ENCODE assay signal across 9 mouse cellular contexts in genomic region chr17:67950523-67951213, GRCm38 (mm10). TPM values are rescaled to one million over a fixed set of nuclear protein-coding genes. Genes with fewer than 3 reads are reported as not detected.
DNase-seq lines count a peak whose midpoint lies in the region; ATAC-seq and TF ChIP-seq lines count a peak whose summit lies in the region.
"Had no signal": no experiment of that assay in that cellular context is flagged by ENCODE, and none has a peak within 500 bp of the region (broad histone marks: within the 10 kb centered on the region; RNA-seq: fewer than 3 reads in every experiment).

No protein-coding gene starts in this region.

- no peaks in the 10 kb centered on the region for H3K9me3 ChIP-seq in forebrain, embryonic 11.5 days (ENCODE audit: control insufficient read depth, low read length)
- H3K9me3 ChIP-seq in forebrain, embryonic 16.5 days (ENCODE audit: control insufficient read depth, low read length): no peaks in the 10 kb centered on the region
- no peaks in the 10 kb centered on the region for H3K9me3 ChIP-seq in midbrain, embryonic 10.5 days (replicated peaks)
- H3K9me3 ChIP-seq in midbrain, postnatal 0 days (ENCODE audit: low read length): no peaks in the 10 kb centered on the region
- no peaks in the 10 kb centered on the region for H3K9me3 ChIP-seq in intestine, embryonic 14.5 days (ENCODE audit: control insufficient read depth, low read length)
- no peaks in the 10 kb centered on the region for H3K9me3 ChIP-seq in stomach, embryonic 14.5 days (ENCODE audit: control insufficient read depth, low read depth, low read length)

- no peak overlapping the region for H3K9ac ChIP-seq in forebrain, embryonic 11.5 days (ENCODE audit: low read length)
- no peak overlapping the region for H3K9ac ChIP-seq in forebrain, embryonic 16.5 days (replicated peaks; ENCODE audit: low read depth, low read length)
- no peak overlapping the region for H3K9ac ChIP-seq in midbrain, postnatal 0 days (replicated peaks; ENCODE audit: low read length, poor library complexity, severe bottlenecking)
- H3K9ac ChIP-seq in intestine, embryonic 14.5 days (ENCODE audit: low read length): peak overlapping the region; percentile 48
- H3K9ac ChIP-seq in stomach, embryonic 14.5 days (replicated peaks; ENCODE audit: low read depth, low read length): peak overlapping the region; percentile 55

- DNase-seq in forebrain, embryonic 11.5 days (ENCODE audit: low spot score): no peak
- no peak for DNase-seq in midbrain, embryonic 10.5 days (ENCODE audit: low spot score)
- DNase-seq in midbrain, postnatal 0 days (ENCODE audit: low spot score): no peak
- no peak for DNase-seq in intestine, embryonic 14.5 days (ENCODE audit: low spot score)
- DNase-seq in c-Kit-positive CD71-positive TER-119-positive erythroid progenitor cells, embryonic 14.5 days (ENCODE audit: low spot score): no peak
- DNase-seq in urinary bladder, postnatal 10 days (ENCODE audit: low spot score): no peak
- DNase-seq: B cell, adult 2 months had no signal

- no peak for TF ChIP-seq CTCF in midbrain, postnatal 0 days (IDR thresholded peaks at IDR 0.05)

- peak overlapping the region; percentile 57 for H3K27ac ChIP-seq in forebrain, embryonic 11.5 days (ENCODE audit: low read depth, low read length)
- no peak overlapping the region for H3K27ac ChIP-seq in forebrain, embryonic 16.5 days (ENCODE audit: low read length)
- peak overlapping the region; percentile 59 for H3K27ac ChIP-seq in midbrain, embryonic 10.5 days (replicated peaks)
- H3K27ac ChIP-seq in midbrain, postnatal 0 days (ENCODE audit: low read depth, low read length): no peak overlapping the region
- peak overlapping the region; percentile 88 for H3K27ac ChIP-seq in intestine, embryonic 14.5 days (ENCODE audit: low read depth)
- H3K27ac ChIP-seq in stomach, embryonic 14.5 days (ENCODE audit: low read length): peak overlapping the region; percentile 92

- no peaks in the 10 kb centered on the region for H3K4me1 ChIP-seq in forebrain, embryonic 11.5 days (replicated peaks; ENCODE audit: control insufficient read depth, insufficient read depth, low read length)
- H3K4me1 ChIP-seq in forebrain, embryonic 16.5 days (replicated peaks; ENCODE audit: control insufficient read depth, insufficient read depth, low read length): no peaks in the 10 kb centered on the region
- H3K4me1 ChIP-seq in midbrain, embryonic 10.5 days: peaks cover 29% of the 10 kb centered on the region
- peaks cover 2% of the 10 kb centered on the region; the same call in 1 of the 2 replicates for H3K4me1 ChIP-seq in midbrain, postnatal 0 days (ENCODE audit: insufficient read depth, low read length)
- peaks cover 71% of the 10 kb centered on the region for H3K4me1 ChIP-seq in intestine, embryonic 14.5 days (replicated peaks; ENCODE audit: control insufficient read depth, insufficient read depth, low read length)
- peaks cover 66% of the 10 kb centered on the region for H3K4me1 ChIP-seq in stomach, embryonic 14.5 days (ENCODE audit: control insufficient read depth, insufficient read depth, low read length)

- H3K36me3 ChIP-seq in forebrain, embryonic 11.5 days (ENCODE audit: control insufficient read depth, insufficient read depth, low read length): no peaks in the 10 kb centered on the region
- no peaks in the 10 kb centered on the region for H3K36me3 ChIP-seq in forebrain, embryonic 16.5 days (ENCODE audit: control insufficient read depth, insufficient read depth)
- no peaks in the 10 kb centered on the region for H3K36me3 ChIP-seq in midbrain, embryonic 10.5 days
- H3K36me3 ChIP-seq in midbrain, postnatal 0 days (ENCODE audit: insufficient read depth, low read length): no peaks in the 10 kb centered on the region
- no peaks in the 10 kb centered on the region for H3K36me3 ChIP-seq in intestine, embryonic 14.5 days (ENCODE audit: control insufficient read depth, insufficient read depth, low read length)
- no peaks in the 10 kb centered on the region for H3K36me3 ChIP-seq in stomach, embryonic 14.5 days (ENCODE audit: control insufficient read depth, insufficient read depth, low read length)

- 67% methylated on average over 11 of the region's 11 CpGs for WGBS in forebrain, embryonic 11.5 days
- WGBS in forebrain, embryonic 16.5 days: 69% methylated on average over 11 of the region's 11 CpGs
- 63% methylated on average over 11 of the region's 11 CpGs for WGBS in midbrain, embryonic 10.5 days
- 67% methylated on average over 11 of the region's 11 CpGs for WGBS in midbrain, postnatal 0 days
- 25% methylated on average over 11 of the region's 11 CpGs for WGBS in intestine, embryonic 14.5 days
- WGBS in stomach, embryonic 14.5 days: 27% methylated on average over 11 of the region's 11 CpGs

- H3K4me3 ChIP-seq in forebrain, embryonic 11.5 days (ENCODE audit: low read depth, low read length): no peak overlapping the region; the same call in 1 of the 2 replicates
- H3K4me3 ChIP-seq in forebrain, embryonic 16.5 days (replicated peaks; ENCODE audit: low read length): no peak overlapping the region
- 0 out of 2 replicates have a peak overlapping the region, but pooled peaks have one; percentile 9 for H3K4me3 ChIP-seq in midbrain, embryonic 10.5 days
- H3K4me3 ChIP-seq in midbrain, postnatal 0 days (ENCODE audit: low read depth, low read length): no peak overlapping the region
- peak overlapping the region; percentile 29 for H3K4me3 ChIP-seq in intestine, embryonic 14.5 days (ENCODE audit: low read depth, low read length)
- H3K4me3 ChIP-seq in stomach, embryonic 14.5 days (ENCODE audit: low read depth, low read length): peak overlapping the region; percentile 36

- ATAC-seq in forebrain, embryonic 11.5 days (replicated peaks; ENCODE audit: low FRiP score): no peak
- ATAC-seq in forebrain, embryonic 16.5 days: no peak
- ATAC-seq in midbrain, postnatal 0 days (ENCODE audit: low FRiP score): no peak
- no peak for ATAC-seq in intestine, embryonic 14.5 days (replicated peaks; ENCODE audit: low FRiP score, low TSS enrichment, low read depth)
- peak; percentile 50; the same call in 1 of the 2 replicates for ATAC-seq in stomach, embryonic 14.5 days (ENCODE audit: insufficient number of reproducible peaks, insufficient read depth, low FRiP score, low read depth)

- no peaks in the 10 kb centered on the region for H3K27me3 ChIP-seq in forebrain, embryonic 11.5 days (ENCODE audit: control insufficient read depth, insufficient read depth, low read length)
- H3K27me3 ChIP-seq in forebrain, embryonic 16.5 days (replicated peaks; ENCODE audit: control insufficient read depth, insufficient read depth, low read length): no peaks in the 10 kb centered on the region
- 0 out of 2 replicates have a peak, but pooled peaks cover 6% of the 10 kb centered on the region for H3K27me3 ChIP-seq in midbrain, embryonic 10.5 days (ENCODE audit: low read depth, poor library complexity, severe bottlenecking)
- H3K27me3 ChIP-seq in midbrain, postnatal 0 days (ENCODE audit: insufficient read depth, low read length): no peaks in the 10 kb centered on the region
- H3K27me3 ChIP-seq in intestine, embryonic 14.5 days (replicated peaks; ENCODE audit: control insufficient read depth, insufficient read depth, low read length): no peaks in the 10 kb centered on the region
- no peaks in the 10 kb centered on the region for H3K27me3 ChIP-seq in stomach, embryonic 14.5 days (ENCODE audit: control insufficient read depth, insufficient read depth, low read length)

- H3K4me2 ChIP-seq in forebrain, embryonic 11.5 days (ENCODE audit: low read depth, low read length, severe bottlenecking): no peak overlapping the region
- H3K4me2 ChIP-seq in forebrain, embryonic 16.5 days (ENCODE audit: low read length): no peak overlapping the region
- H3K4me2 ChIP-seq in midbrain, postnatal 0 days (ENCODE audit: low read depth, low read length, poor library complexity, severe bottlenecking): no peak overlapping the region
- H3K4me2 ChIP-seq in intestine, embryonic 14.5 days (ENCODE audit: low read length): peak overlapping the region; percentile 52
- peak overlapping the region; percentile 58 for H3K4me2 ChIP-seq in stomach, embryonic 14.5 days (replicated peaks; ENCODE audit: low read depth, low read length)

RNA-seq across cellular contexts. Expression of gene Arhgap28, which starts 53.3 kb away (rescaled TPM):
- 20.8 and 21.9 TPM in 2 replicates for polyA plus RNA-seq in forebrain, embryonic 11.5 days (2014; fragmentation: Nextera tagmentation; extraction: Ambion mirVana)
- 6.7 and 8.5 TPM in 2 replicates for polyA plus RNA-seq in forebrain, embryonic 16.5 days (2015; fragmentation: Nextera tagmentation; extraction: Ambion mirVana)
- 24.9 and 26.3 TPM in 2 replicates for polyA plus RNA-seq in midbrain, embryonic 10.5 days (2016; fragmentation: Nextera tagmentation; extraction: Ambion mirVana)
- total RNA-seq in midbrain, postnatal 0 days (2014; rRNA removed): 5.1 and 6.6 TPM in 2 replicates
- 2.8 and 2.9 TPM in 2 replicates for polyA plus RNA-seq in midbrain, postnatal 0 days (2015; fragmentation: Nextera tagmentation; extraction: Ambion mirVana)
- polyA plus RNA-seq in intestine, embryonic 14.5 days (2014; fragmentation: Nextera tagmentation; extraction: Ambion mirVana): 29.9 and 36.3 TPM in 2 replicates
- 43.3 and 45.3 TPM in 2 replicates for polyA plus RNA-seq in stomach, embryonic 14.5 days (2014; fragmentation: Nextera tagmentation; extraction: Ambion mirVana)

Comparison
In these comparisons a context has a peak if more than half of its experiments do, and no peak if none do; other contexts are left out.
1. H3K27ac ChIP-seq: peak in forebrain, embryonic 11.5 days (single experiment), midbrain, embryonic 10.5 days (single experiment), intestine, embryonic 14.5 days (single experiment) and stomach, embryonic 14.5 days (single experiment); none in forebrain, embryonic 16.5 days (single experiment) and midbrain, postnatal 0 days (single experiment).
2. H3K4me3 ChIP-seq: peak in midbrain, embryonic 10.5 days (single experiment), intestine, embryonic 14.5 days (single experiment) and stomach, embryonic 14.5 days (single experiment); none in forebrain, embryonic 11.5 days (single experiment), forebrain, embryonic 16.5 days (single experiment) and midbrain, postnatal 0 days (single experiment).
3. H3K4me2 ChIP-seq: peak in intestine, embryonic 14.5 days (single experiment) and stomach, embryonic 14.5 days (single experiment); none in forebrain, embryonic 11.5 days (single experiment), forebrain, embryonic 16.5 days (single experiment) and midbrain, postnatal 0 days (single experiment).
4. H3K9ac ChIP-seq: peak in intestine, embryonic 14.5 days (single experiment) and stomach, embryonic 14.5 days (single experiment); none in forebrain, embryonic 11.5 days (single experiment), forebrain, embryonic 16.5 days (single experiment) and midbrain, postnatal 0 days (single experiment).